Mouse (Mus musculus): ENCODE results near the gene Gm10471. TPM values are rescaled to one million over a fixed set of nuclear protein-coding genes. Genes with fewer than 3 reads are reported as not detected.
"Not testable (repeated sequence)": the region's sequence is repeated elsewhere in the genome, so short reads cannot be mapped to it uniquely, and the experiment has no call there.

The Gm10471 gene
- total and polyA plus RNA-seq, 3 experiments: not detected

DNA sequence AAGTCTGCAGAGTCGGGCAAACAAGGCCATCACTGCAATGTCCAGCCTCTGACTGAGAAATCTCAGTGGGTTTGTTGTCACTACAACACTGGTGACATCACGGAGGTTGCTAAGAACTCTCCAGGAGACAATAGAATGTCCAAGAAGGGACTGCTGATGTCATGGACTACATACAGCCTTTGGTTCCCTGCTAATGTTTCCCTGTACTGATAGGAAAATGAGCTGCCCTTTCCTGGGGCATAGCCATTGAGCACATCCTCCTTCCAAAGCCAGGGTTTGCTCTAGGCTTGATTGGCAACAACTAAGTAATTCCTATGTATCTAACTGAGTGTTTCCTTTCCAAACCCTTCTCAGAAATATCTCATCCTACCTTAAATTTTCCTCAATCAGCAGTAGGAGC, 30.6 kb downstream of the Gm10471 start, which contains the start of gene Gm7347:
Gm7347 (minus strand) TSS at position 101 of the 400 bp plus-strand sequence.
- not testable (repeated sequence) for H3K4me1 ChIP-seq (ENCODE audit: control insufficient read depth in 1 of 2, insufficient read depth in 2 of 2, low read length in 2 of 2); H3K27ac ChIP-seq (ENCODE audit: control insufficient read depth, low read depth, low read length); H3K9me3 ChIP-seq (replicated peaks; ENCODE audit: insufficient read depth, low read length); H3K79me2 ChIP-seq (ENCODE audit: control insufficient read depth, insufficient read depth, low read length, poor library complexity); H3K27me3 ChIP-seq (ENCODE audit: control insufficient read depth in 1 of 2, insufficient read depth in 2 of 2, low read length in 2 of 2); H3K36me3 ChIP-seq (ENCODE audit: control insufficient read depth in 1 of 2, insufficient read depth in 2 of 2, low read length in 2 of 2); H3K4me3 ChIP-seq (ENCODE audit: control insufficient read depth in 1 of 2, insufficient read depth in 1 of 2, low read depth in 2 of 2, low read length in 2 of 2); DNase-seq (ENCODE audit: low read depth, low spot score); H3K9ac ChIP-seq (ENCODE audit: control insufficient read depth, low read depth, low read length, poor library complexity, severe bottlenecking)

DNA sequence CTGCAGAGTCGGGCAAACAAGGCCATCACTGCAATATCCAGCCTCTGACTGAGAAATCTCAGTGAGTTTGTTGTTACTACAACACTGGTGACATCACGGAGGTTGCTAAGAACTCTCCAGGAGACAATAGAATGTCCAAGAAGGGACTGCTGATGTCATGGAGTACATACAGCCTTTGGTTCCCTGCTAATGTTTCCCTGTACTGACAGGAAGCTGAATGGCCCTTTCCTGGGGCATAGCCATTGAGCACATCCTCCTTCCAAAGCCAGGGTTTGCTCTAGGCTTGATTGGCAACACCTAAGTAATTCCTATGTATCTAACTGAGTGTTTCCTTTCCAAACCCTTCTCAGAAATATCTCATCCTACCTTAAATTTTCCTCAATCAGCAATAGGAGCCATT, 49.6 kb downstream of the Gm10471 start, which contains the start of gene Speer4a:
Speer4a (minus strand) TSS at position 101 of the 400 bp plus-strand sequence.
- not testable (repeated sequence) for H3K9me3 ChIP-seq (replicated peaks; ENCODE audit: insufficient read depth, low read length); H3K36me3 ChIP-seq (ENCODE audit: control insufficient read depth in 1 of 2, insufficient read depth in 2 of 2, low read length in 2 of 2); H3K79me2 ChIP-seq (ENCODE audit: control insufficient read depth, insufficient read depth, low read length, poor library complexity); H3K27ac ChIP-seq (ENCODE audit: control insufficient read depth, low read depth, low read length); H3K4me3 ChIP-seq (ENCODE audit: control insufficient read depth in 1 of 2, insufficient read depth in 1 of 2, low read depth in 2 of 2, low read length in 2 of 2); DNase-seq (ENCODE audit: low read depth, low spot score); H3K9ac ChIP-seq (ENCODE audit: control insufficient read depth, low read depth, low read length, poor library complexity, severe bottlenecking); H3K27me3 ChIP-seq (ENCODE audit: control insufficient read depth in 1 of 2, insufficient read depth in 2 of 2, low read length in 2 of 2); H3K4me1 ChIP-seq (ENCODE audit: control insufficient read depth in 1 of 2, insufficient read depth in 2 of 2, low read length in 2 of 2)

Other genes with a start within 250 kb of the Gm10471 start
- gene Gm21663, start 146.9 kb downstream of the Gm10471 start, total RNA-seq (2012; rRNA removed): not detected in 2 replicates
- not detected for gene Gm21663, start 146.9 kb downstream of the Gm10471 start, polyA plus RNA-seq (2012; ENCODE audit: insufficient read depth in 1 of 2, insufficient read length in 2 of 2, low read depth in 1 of 2, low replicate concordance in 2 of 2, missing spikeins in 1 of 2)
- not detected in 2 replicates for gene Gm21671, start 134.9 kb downstream of the Gm10471 start, total RNA-seq (2012; rRNA removed)
- not detected for gene Gm21671, start 134.9 kb downstream of the Gm10471 start, polyA plus RNA-seq (2012; ENCODE audit: insufficient read depth in 1 of 2, insufficient read length in 2 of 2, low read depth in 1 of 2, low replicate concordance in 2 of 2, missing spikeins in 1 of 2)
- gene Gm21680, start 116.6 kb downstream of the Gm10471 start, total RNA-seq (2012; rRNA removed): not detected in 2 replicates
- gene Gm21680, start 116.6 kb downstream of the Gm10471 start, polyA plus RNA-seq (2012; ENCODE audit: insufficient read depth in 1 of 2, insufficient read length in 2 of 2, low read depth in 1 of 2, low replicate concordance in 2 of 2, missing spikeins in 1 of 2): not detected
- gene Gm21698, start 100.6 kb downstream of the Gm10471 start, total RNA-seq (2012; rRNA removed): not detected in 2 replicates
- gene Gm21698, start 100.6 kb downstream of the Gm10471 start, polyA plus RNA-seq (2012; ENCODE audit: insufficient read depth in 1 of 2, insufficient read length in 2 of 2, low read depth in 1 of 2, low replicate concordance in 2 of 2, missing spikeins in 1 of 2): not detected
- not detected in 2 replicates for gene Gm1979, start 84.5 kb downstream of the Gm10471 start, total RNA-seq (2012; rRNA removed)
- gene Gm1979, start 84.5 kb downstream of the Gm10471 start, polyA plus RNA-seq (2012; ENCODE audit: insufficient read depth in 1 of 2, insufficient read length in 2 of 2, low read depth in 1 of 2, low replicate concordance in 2 of 2, missing spikeins in 1 of 2): not detected
- gene Gm5862, start 66.4 kb downstream of the Gm10471 start, total RNA-seq (2012; rRNA removed): not detected in 2 replicates
- not detected for gene Gm5862, start 66.4 kb downstream of the Gm10471 start, polyA plus RNA-seq (2012; ENCODE audit: insufficient read depth in 1 of 2, insufficient read length in 2 of 2, low read depth in 1 of 2, low replicate concordance in 2 of 2, missing spikeins in 1 of 2)
- not detected in 2 replicates for gene Speer4a, start 49.7 kb downstream of the Gm10471 start, total RNA-seq (2012; rRNA removed)
- not detected for gene Speer4a, start 49.7 kb downstream of the Gm10471 start, polyA plus RNA-seq (2012; ENCODE audit: insufficient read depth in 1 of 2, insufficient read length in 2 of 2, low read depth in 1 of 2, low replicate concordance in 2 of 2, missing spikeins in 1 of 2)
- not detected in 2 replicates for gene Gm7347, start 30.7 kb downstream of the Gm10471 start, total RNA-seq (2012; rRNA removed)
- gene Gm7347, start 30.7 kb downstream of the Gm10471 start, polyA plus RNA-seq (2012; ENCODE audit: insufficient read depth in 1 of 2, insufficient read length in 2 of 2, low read depth in 1 of 2, low replicate concordance in 2 of 2, missing spikeins in 1 of 2): not detected
- gene 5031410I06Rik, start 16.1 kb upstream of the Gm10471 start, total RNA-seq (2012; rRNA removed): not detected in 2 replicates
- gene 5031410I06Rik, start 16.1 kb upstream of the Gm10471 start, polyA plus RNA-seq (2012; ENCODE audit: insufficient read depth in 1 of 2, insufficient read length in 2 of 2, low read depth in 1 of 2, low replicate concordance in 2 of 2, missing spikeins in 1 of 2): not detected
- not detected in 2 replicates for gene Gm10220, start 32.1 kb upstream of the Gm10471 start, total RNA-seq (2012; rRNA removed)
- not detected for gene Gm10220, start 32.1 kb upstream of the Gm10471 start, polyA plus RNA-seq (2012; ENCODE audit: insufficient read depth in 1 of 2, insufficient read length in 2 of 2, low read depth in 1 of 2, low replicate concordance in 2 of 2, missing spikeins in 1 of 2)
- gene Gm7361, start 168.4 kb upstream of the Gm10471 start, total RNA-seq (2012; rRNA removed): not detected in 2 replicates
- gene Gm7361, start 168.4 kb upstream of the Gm10471 start, polyA plus RNA-seq (2012; ENCODE audit: insufficient read depth in 1 of 2, insufficient read length in 2 of 2, low read depth in 1 of 2, low replicate concordance in 2 of 2, missing spikeins in 1 of 2): not detected